Mouse (Mus musculus): ENCODE data around the gene Cenpo. TPM values are rescaled to one million over a fixed set of nuclear protein-coding genes. Genes with fewer than 3 reads are reported as not detected.

Cenpo gene
- total and polyA plus RNA-seq, 3 experiments, result 19.3 to 32.7 (median 25.4) TPM

GRCm38 (mm10) chr12:4209196-4209595, 24.9 kb downstream of the Cenpo start:
- Histone ChIP-seq H3K4me2 (ENCODE audit: insufficient read depth, low read depth, poor library complexity, severe bottlenecking) (no peak overlapping the region), H3K79me2 (replicated peaks; ENCODE audit: control insufficient read depth, extremely low read depth, insufficient read depth, poor library complexity, severe bottlenecking) (no peaks in the 10 kb centered on the region), H3K4me1 (ENCODE audit: control insufficient read depth in 1 of 2, insufficient read depth in 2 of 2) (peaks cover 10 to 34% of the 10 kb centered on the region in 2 experiments), H3K27ac (ENCODE audit: insufficient read depth, low read depth) (no peak overlapping the region), H3K27me3 (replicated peaks) (no peaks in the 10 kb centered on the region), H3K9me3 (replicated peaks; ENCODE audit: low read length) (no peaks in the 10 kb centered on the region), H3K9ac (ENCODE audit: insufficient read depth, low read depth) (no peak overlapping the region), H3K4me3 (replicated peaks in 1 of 3; ENCODE audit: low read depth in 2 of 3, low read length in 2 of 3, poor library complexity in 1 of 3) (no peak overlapping the region), H3K36me3 (replicated peaks in 1 of 2; ENCODE audit: control insufficient read depth in 1 of 2, insufficient read depth in 1 of 2, low read length in 1 of 2) (peaks cover 12 to 63% of the 10 kb centered on the region in 2 experiments)
- in situ Hi-C loops (cut with MboI; ENCODE audit: low pct_ligation_motif_present, low pct_unique_long_range_greater_than_20kb, low sequenced_read_pairs), result no loop called here
- dilution Hi-C loops (cut with MboI; ENCODE audit: extremely low pct_ligation_motif_present, extremely low pct_unique_long_range_greater_than_20kb, low sequenced_read_pairs), result no loop called here
- no peak for TF ChIP-seq MEF2A (IDR thresholded peaks at IDR 0.05; ENCODE audit: borderline replicate concordance, low read depth, low read length)
- no peak for TF ChIP-seq RCOR1 (conservative IDR thresholded peaks at IDR 0.05; ENCODE audit: low read depth, low read length)
- no peak for TF ChIP-seq MAFK (IDR thresholded peaks at IDR 0.05; ENCODE audit: insufficient replicate concordance, low read length)
- no peak for TF ChIP-seq BHLHE40 (IDR thresholded peaks at IDR 0.05; ENCODE audit: low read depth, low read length)
- TF ChIP-seq ELF1 (IDR thresholded peaks at IDR 0.05; ENCODE audit: low read depth, low read length), result no peak; the same call in 1 of the 2 replicates
- TF ChIP-seq ZC3H11A (IDR thresholded peaks at IDR 0.05; ENCODE audit: low read depth, low read length), result no peak
- DNase-seq (ENCODE audit: extremely low read depth), result no peak

DNA sequence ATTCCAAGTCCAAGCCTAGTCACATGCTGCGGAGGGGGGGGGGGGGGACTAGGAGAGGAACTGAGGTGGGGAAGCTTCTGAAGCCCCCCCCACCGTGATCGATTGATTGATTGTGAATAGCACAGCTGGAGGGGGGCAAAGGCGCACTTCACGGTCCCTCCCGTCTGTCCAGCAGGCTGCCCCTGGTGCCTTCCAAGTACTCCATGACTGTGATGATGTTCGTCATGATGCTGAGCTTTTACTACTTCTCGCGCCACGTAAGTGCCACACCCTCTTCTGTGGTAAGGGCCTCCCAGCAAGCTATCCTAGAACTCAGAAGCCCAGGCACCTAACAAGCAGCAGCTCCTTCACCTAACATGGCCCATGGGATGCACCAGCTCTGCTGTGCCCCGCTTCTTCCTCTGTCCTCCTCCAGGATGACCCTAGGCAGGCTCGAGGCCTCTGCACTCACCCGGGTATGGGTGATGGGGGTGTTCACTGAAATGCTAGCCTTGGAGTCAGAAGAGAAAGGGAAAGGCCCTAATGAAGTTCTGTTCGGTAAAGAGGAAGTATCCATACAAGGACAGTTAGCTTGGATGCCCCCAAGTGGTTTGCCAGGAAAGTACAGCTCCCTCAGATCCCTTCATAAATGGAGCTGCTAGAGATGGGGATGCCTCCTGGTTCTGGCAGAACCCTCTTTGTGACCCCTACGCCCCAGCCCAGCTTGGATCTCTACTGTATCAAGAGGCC, 25.5 kb downstream of the Cenpo start:
- Histone ChIP-seq H3K9me3 (replicated peaks; ENCODE audit: low read length) (no peaks in the 10 kb centered on the region), H3K4me2 (ENCODE audit: insufficient read depth, low read depth, poor library complexity, severe bottlenecking) (no peak overlapping the region), H3K4me1 (ENCODE audit: control insufficient read depth in 1 of 2, insufficient read depth in 2 of 2) (peaks cover 10 to 34% of the 10 kb centered on the region in 2 experiments), H3K4me3 (replicated peaks in 1 of 3; ENCODE audit: low read depth in 2 of 3, low read length in 2 of 3, poor library complexity in 1 of 3) (peak overlapping the region in 1 of 3 experiments; percentile 27), H3K79me2 (replicated peaks; ENCODE audit: control insufficient read depth, extremely low read depth, insufficient read depth, poor library complexity, severe bottlenecking) (no peaks in the 10 kb centered on the region), H3K9ac (ENCODE audit: insufficient read depth, low read depth) (no peak overlapping the region), H3K27ac (ENCODE audit: insufficient read depth, low read depth) (no peak overlapping the region), H3K36me3 (replicated peaks in 1 of 2; ENCODE audit: control insufficient read depth in 1 of 2, insufficient read depth in 1 of 2, low read length in 1 of 2) (peaks cover 8 to 57% of the 10 kb centered on the region in 2 experiments), H3K27me3 (replicated peaks) (no peaks in the 10 kb centered on the region)
- in situ Hi-C loops (cut with MboI; ENCODE audit: low pct_ligation_motif_present, low pct_unique_long_range_greater_than_20kb, low sequenced_read_pairs) (no loop called here), dilution Hi-C loops (cut with MboI; ENCODE audit: extremely low pct_ligation_motif_present, extremely low pct_unique_long_range_greater_than_20kb, low sequenced_read_pairs) (no loop called here)
- peak; percentile 89 for DNase-seq (ENCODE audit: extremely low read depth)
- no peak for TF ChIP-seq JUND (conservative IDR thresholded peaks at IDR 0.05; ENCODE audit: low read depth, low read length)
- TF ChIP-seq HCFC1 (IDR thresholded peaks at IDR 0.05; ENCODE audit: low read depth, low read length), result no peak
- TF ChIP-seq MAZ (IDR thresholded peaks at IDR 0.05; ENCODE audit: low read depth, low read length), result no peak
- no peak for TF ChIP-seq NRF1 (IDR thresholded peaks at IDR 0.05; ENCODE audit: low read depth, low read length)
- peak; percentile 62 for TF ChIP-seq ELF1 (IDR thresholded peaks at IDR 0.05; ENCODE audit: low read depth, low read length)
- peak; percentile 67 for TF ChIP-seq SMC3 (IDR thresholded peaks at IDR 0.05; ENCODE audit: low read depth, low read length)
- TF ChIP-seq RAD21 (IDR thresholded peaks at IDR 0.05; ENCODE audit: low read depth, low read length), result peak; percentile 67
- TF ChIP-seq KAT2A (IDR thresholded peaks at IDR 0.05; ENCODE audit: insufficient replicate concordance, low read length), result no peak
- peak; percentile 25; the same call in 1 of the 2 replicates for TF ChIP-seq IRF4 (IDR thresholded peaks at IDR 0.05; ENCODE audit: low read depth, low read length)
- TF ChIP-seq ZC3H11A (IDR thresholded peaks at IDR 0.05; ENCODE audit: low read depth, low read length), result no peak
- TF ChIP-seq TCF12 (IDR thresholded peaks at IDR 0.05; ENCODE audit: low read depth, low read length), result no peak
- no peak for TF ChIP-seq POLR2A (IDR thresholded peaks at IDR 0.05; ENCODE audit: low read depth, low read length)
- TF ChIP-seq CTCF (conservative IDR thresholded peaks at IDR 0.05 in 1 of 2, IDR thresholded peaks at IDR 0.05 in 1 of 2; ENCODE audit: low read depth in 2 of 2, low read length in 2 of 2), result peak; percentile 76 to 82
- TF ChIP-seq USF1 (IDR thresholded peaks at IDR 0.05; ENCODE audit: low read depth, low read length), result no peak
- TF ChIP-seq TBP (conservative IDR thresholded peaks at IDR 0.05; ENCODE audit: low read depth, low read length), result no peak
- no peak for TF ChIP-seq CHD2 (IDR thresholded peaks at IDR 0.05; ENCODE audit: low read length)
- TF ChIP-seq EP300 (IDR thresholded peaks at IDR 0.05; ENCODE audit: low read length), result no peak
- TF ChIP-seq JUN (IDR thresholded peaks at IDR 0.05; ENCODE audit: insufficient read depth, low read depth, low read length), result no peak
- TF ChIP-seq USF2 (conservative IDR thresholded peaks at IDR 0.05; ENCODE audit: low read depth, low read length), result no peak
- no peak for TF ChIP-seq BHLHE40 (IDR thresholded peaks at IDR 0.05; ENCODE audit: low read depth, low read length)
- no peak for TF ChIP-seq POLR2AphosphoS2 (IDR thresholded peaks at IDR 0.05; ENCODE audit: low read depth, low read length)
- no peak for TF ChIP-seq ZNF384 (IDR thresholded peaks at IDR 0.05; ENCODE audit: low read depth, low read length)
- TF ChIP-seq MYC (IDR thresholded peaks at IDR 0.05; ENCODE audit: low read depth, low read length), result no peak
- no peak for TF ChIP-seq ZKSCAN1 (IDR thresholded peaks at IDR 0.05; ENCODE audit: borderline replicate concordance, low read depth, low read length)
- no peak for TF ChIP-seq MAX (IDR thresholded peaks at IDR 0.05; ENCODE audit: low read length)
- TF ChIP-seq MEF2A (IDR thresholded peaks at IDR 0.05; ENCODE audit: borderline replicate concordance, low read depth, low read length), result no peak
- TF ChIP-seq ETS1 (conservative IDR thresholded peaks at IDR 0.05; ENCODE audit: low read depth, low read length), result no peak
- TF ChIP-seq NELFE (IDR thresholded peaks at IDR 0.05; ENCODE audit: low read depth, low read length), result no peak
- TF ChIP-seq UBTF (IDR thresholded peaks at IDR 0.05; ENCODE audit: low read depth, low read length), result no peak
- no peak for TF ChIP-seq MAFK (IDR thresholded peaks at IDR 0.05; ENCODE audit: insufficient replicate concordance, low read length)

Data from CH12.LX (cell line).